Mouse (Mus musculus): ENCODE measurements around the gene Ppp1r16b. TPM values are rescaled to one million over a fixed set of nuclear protein-coding genes. Genes with fewer than 3 reads are reported as not detected.

Ppp1r16b gene
- total RNA-seq, 2 experiments from 2014 or later = 3.1 to 4.1 TPM

DNA sequence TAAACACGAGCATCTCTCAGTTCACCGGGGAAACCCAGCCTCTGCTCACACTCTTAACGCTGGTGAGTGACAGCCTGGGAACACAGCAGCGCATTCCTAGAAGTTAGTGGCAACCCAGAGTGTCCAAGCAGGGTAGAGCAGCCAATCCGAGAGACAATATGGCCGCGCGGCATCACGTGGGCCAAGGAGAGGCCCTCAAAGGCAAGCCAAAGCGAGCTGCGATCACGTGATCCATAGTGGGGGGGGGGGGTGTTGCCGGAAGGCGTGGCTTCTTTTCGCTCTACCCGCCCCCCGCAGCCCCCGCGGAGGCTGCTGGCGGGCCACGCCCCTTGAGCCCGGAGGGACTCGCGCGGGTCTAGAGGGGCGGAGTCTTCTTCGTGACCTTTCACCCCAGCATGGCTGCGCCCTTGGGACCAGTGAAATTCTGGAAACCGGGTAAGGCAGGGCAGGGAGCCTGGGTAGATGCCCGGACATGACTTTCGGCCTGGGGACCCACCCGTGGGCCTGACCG lies 129.4 kb downstream of the Ppp1r16b start, which contains the start of gene Dhx35:
Gene Dhx35 (plus strand): TSS at position 314 of the 511 bp plus-strand sequence.
- Histone ChIP-seq H3K4me3 (peak within 1 kb of the TSS; percentile 99), H3K27ac (peak within 1 kb of the TSS; percentile 93)
- no peak for TF ChIP-seq CTCF (IDR thresholded peaks at IDR 0.05)
- DNase-seq = peak; percentile 96
- intact Hi-C loops (cut with DNase I) = loop anchor here (1.0 kb wide), 1 partner anchor 24 kb away; no protein-coding TSS in a partner anchor

DNA sequence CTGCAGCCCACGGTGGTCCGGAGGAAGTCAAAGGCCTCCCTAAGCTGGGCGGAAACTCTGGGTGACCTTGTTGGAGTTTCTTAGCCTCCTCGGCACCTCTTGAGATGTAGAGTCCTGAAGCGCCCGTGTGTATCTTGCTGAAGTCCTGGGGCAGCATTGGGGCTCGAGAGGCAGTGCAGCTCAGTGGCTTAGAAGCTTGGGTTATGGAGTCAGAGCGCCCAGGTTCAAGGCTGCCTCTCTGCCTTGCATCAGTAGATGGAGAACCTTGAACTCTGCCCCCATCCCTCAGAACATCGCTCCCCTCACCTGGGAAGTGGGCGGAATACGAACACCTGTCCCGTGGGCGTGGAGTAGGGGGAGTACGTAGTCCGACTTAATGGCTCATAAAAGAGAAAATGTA lies 129.8 kb downstream of the Ppp1r16b start:
- no peak for TF ChIP-seq CTCF (IDR thresholded peaks at IDR 0.05)
- no peak for DNase-seq
- intact Hi-C loops (cut with DNase I) = no loop called here
- peak overlapping the region; percentile 93 for H3K27ac ChIP-seq
- peak overlapping the region; percentile 99 for H3K4me3 ChIP-seq

DNA sequence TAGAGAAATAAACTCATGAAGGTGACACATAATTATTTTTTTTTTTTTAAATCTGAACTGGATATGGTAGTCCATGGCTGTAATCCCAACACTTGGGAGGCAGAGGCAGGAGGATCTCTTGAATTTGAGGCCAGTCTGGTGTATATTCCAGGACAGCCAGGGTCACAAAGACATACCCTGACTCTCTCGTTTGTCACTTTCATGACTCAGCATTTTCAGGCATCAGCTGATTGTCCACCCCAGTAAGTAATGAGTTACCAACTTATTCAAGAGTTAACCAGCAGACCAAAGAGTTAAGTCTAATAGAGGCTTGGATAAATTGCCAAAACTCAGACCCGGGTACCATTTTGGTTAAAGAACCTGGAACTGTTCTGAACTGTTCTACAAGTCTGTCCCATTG lies 130.7 kb downstream of the Ppp1r16b start:
- no peak for TF ChIP-seq CTCF (IDR thresholded peaks at IDR 0.05)
- intact Hi-C loops (cut with DNase I) = no loop called here
- H3K4me3 ChIP-seq = no peak overlapping the region
- DNase-seq = no peak
- no peak overlapping the region for H3K27ac ChIP-seq

GRCm38 (mm10) chr2:158799328-158799727 lies 134.1 kb downstream of the Ppp1r16b start:
- DNase-seq = no peak
- no peak overlapping the region for H3K4me3 ChIP-seq
- TF ChIP-seq CTCF (IDR thresholded peaks at IDR 0.05) = no peak
- H3K27ac ChIP-seq = no peak overlapping the region
- intact Hi-C loops (cut with DNase I) = no loop called here

DNA sequence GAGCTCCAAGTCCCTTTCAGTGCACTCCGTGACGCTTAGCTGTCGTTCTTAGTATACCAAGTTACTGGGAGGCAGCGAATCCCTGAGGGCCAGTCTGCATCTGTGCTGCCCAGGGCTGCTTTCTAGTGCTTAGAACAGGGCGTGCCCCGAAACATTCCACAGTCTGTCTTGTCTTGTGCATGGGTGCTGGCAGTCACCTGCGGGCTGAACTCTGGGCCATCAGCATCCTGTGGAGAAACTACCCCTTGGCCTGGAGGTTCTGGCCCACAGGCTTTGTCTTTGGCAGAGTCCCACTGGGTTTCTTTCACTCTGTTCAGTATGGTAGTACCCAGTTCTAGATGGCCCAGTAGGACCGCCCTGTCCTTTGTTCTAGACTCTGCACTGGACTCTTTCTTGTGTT lies 135.6 kb downstream of the Ppp1r16b start:
- intact Hi-C loops (cut with DNase I) = no loop called here
- DNase-seq = no peak
- Histone ChIP-seq H3K4me3 (no peak overlapping the region), H3K27ac (no peak overlapping the region)
- TF ChIP-seq CTCF (IDR thresholded peaks at IDR 0.05) = no peak

- DNase-seq = no peak
- no peak overlapping the region for H3K4me3 ChIP-seq
- TF ChIP-seq CTCF (IDR thresholded peaks at IDR 0.05) = no peak
- intact Hi-C loops (cut with DNase I) = no loop called here
- H3K27ac ChIP-seq = no peak overlapping the region
These were observed 138.4 kb downstream of the Ppp1r16b start for GRCm38 (mm10) chr2:158803575-158803974.

DNA sequence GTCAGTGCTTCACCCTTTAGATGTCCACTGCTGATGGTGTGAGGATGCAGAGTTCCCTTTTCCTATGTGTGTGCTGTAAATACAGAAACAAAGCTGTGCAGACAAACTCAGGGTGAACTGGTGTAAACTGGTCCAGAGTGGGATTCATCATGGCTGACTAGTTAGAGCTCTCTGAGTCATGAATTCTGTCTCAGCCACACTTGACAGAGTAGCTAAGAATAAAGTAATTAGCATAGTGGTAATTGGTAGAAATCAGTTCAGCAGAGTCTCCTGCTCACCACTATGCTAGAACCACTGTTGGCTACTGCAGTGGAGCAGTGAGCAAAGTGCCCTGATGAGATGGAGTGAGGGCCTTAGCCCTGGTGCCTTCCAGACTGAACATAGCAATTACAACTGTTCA lies 150.5 kb downstream of the Ppp1r16b start:
- H3K27ac ChIP-seq = no peak overlapping the region
- no peak for TF ChIP-seq CTCF (IDR thresholded peaks at IDR 0.05)
- H3K4me3 ChIP-seq = no peak overlapping the region
- no peak for DNase-seq
- intact Hi-C loops (cut with DNase I) = no loop called here

Small RNAs within 50 kb of the gene (microRNA-seq; reads per million reads assigned to microRNA genes)
- gene Gm26141 (not detected), gene Mir3474 (not detected)

Other genes starting within 250 kb of the Ppp1r16b start
- 1 to 10 TPM; 3.1 to 5.5 TPM for gene Adig, start 162.8 kb upstream of the Ppp1r16b start, total RNA-seq (2021)
- gene Arhgap40, start 152.6 kb upstream of the Ppp1r16b start, total RNA-seq (2021) = under 1 TPM in 1 of 2 experiments, not detected in 1; 0.14 TPM
- gene Slc32a1, start 54.6 kb upstream of the Ppp1r16b start, total RNA-seq (2021) = not detected
- 1 to 10 TPM; 4.2 to 4.8 TPM for gene Actr5, start 40.5 kb upstream of the Ppp1r16b start, total RNA-seq (2021)
- 1 to 10 TPM in 1 of 2 experiments, under 1 TPM in 1; 0.95 to 1.4 TPM for gene Fam83d, start 102.7 kb downstream of the Ppp1r16b start, total RNA-seq (2021)
- 10 to 100 TPM; 10.4 to 11.4 TPM for gene Dhx35, start 129.4 kb downstream of the Ppp1r16b start, total RNA-seq (2021)